Mouse (Mus musculus) heart, embryonic 16.5 days (tissue): ENCODE results near the gene Cers6. TPM values are rescaled to one million over a fixed set of nuclear protein-coding genes. Genes with fewer than 3 reads are reported as not detected.
A peak's percentile ranks its signal among the peaks of the same experiment; 100 is the strongest.

Source experiments
- ATAC-seq: fragments of 200-750 bp; cut with Nextera tagmentation; replicated peaks from 2 replicates; pipeline ENCODE4 v1.8.0; 2017; ENCODE audit warnings: moderate number of reproducible peaks; ENCODE audit not compliant: insufficient read depth, low FRiP score; ENCODE audit errors: extremely low read depth
- H3K27ac ChIP-seq: fragments of 300-500 bp; sonication (generic); 2 replicates; pipeline ENCODE4 v1.5.1; 2014; ENCODE audit warnings: mild to moderate bottlenecking, low read length, control low read depth, moderate library complexity
- H3K27me3 ChIP-seq: fragments of 300-500 bp; sonication (generic); 2 replicates; pipeline ENCODE4 v1.6.1; 2014; ENCODE audit warnings: low read length, mixed read lengths; ENCODE audit not compliant: control insufficient read depth, insufficient read depth
- H3K36me3 ChIP-seq: fragments of 300-500 bp; sonication (generic); 2 replicates; pipeline ENCODE4 v1.6.1; 2014; ENCODE audit not compliant: control insufficient read depth, insufficient read depth
- H3K4me1 ChIP-seq: fragments of 300-500 bp; sonication (generic); 2 replicates; pipeline ENCODE4 v1.6.1; 2014; ENCODE audit warnings: low read length, mixed read lengths; ENCODE audit not compliant: control insufficient read depth, insufficient read depth
- H3K4me2 ChIP-seq: fragments of 300-500 bp; sonication (generic); 2 replicates; pipeline ENCODE4 v1.6.1; 2014; ENCODE audit warnings: low read depth, mild to moderate bottlenecking, control low read depth, low read length
- H3K4me3 ChIP-seq: fragments of 300-500 bp; sonication (generic); 2 replicates; pipeline ENCODE4 v1.5.1; 2014; ENCODE audit warnings: mild to moderate bottlenecking, control low read depth, low read length
- H3K9ac ChIP-seq: fragments of 300-500 bp; sonication (generic); 2 replicates; pipeline ENCODE4 v1.6.1; 2014; ENCODE audit warnings: low read length, control low read depth
- H3K9me3 ChIP-seq: fragments of 300-500 bp; sonication (generic); replicated peaks from 2 replicates; pipeline ENCODE4 v1.6.1; 2016; ENCODE audit warnings: low read length; ENCODE audit not compliant: control insufficient read depth
- WGBS: fragments of 180-500 bp; shearing (Covaris S2); extraction: QIAGEN DNeasy Blood & Tissue Kit; methylation state at CpG from one replicate; pipeline ENCODE4 v1.1.7; 2014; 5-methylcytosine and 5-hydroxymethylcytosine counted together
- polyA plus RNA-seq: library from polyadenylated mRNA; unstranded; fragments of >200 nt; fragmentation: Nextera tagmentation; extraction: Ambion mirVana; gene quantifications from 2 replicates; pipeline ENCODE4 v1.2.1, GENCODE M21; 2015

The Cers6 gene
- polyA plus RNA-seq, 1 experiment from 2014 or later = 22.3 TPM

GRCm38 (mm10) chr2:68924344-68924743 is 63.1 kb downstream of the Cers6 start:
- Histone ChIP-seq H3K4me3 (no peak overlapping the region), H3K27ac (no peak overlapping the region), H3K9ac (no peak overlapping the region), H3K27me3 (no peaks in the 10 kb centered on the region), H3K36me3 (no peaks in the 10 kb centered on the region), H3K4me1 (peaks cover 4% of the 10 kb centered on the region), H3K4me2 (no peak overlapping the region), H3K9me3 (no peaks in the 10 kb centered on the region)
- no peak for ATAC-seq
- 71% methylated on average over 9 of the region's 9 CpGs for WGBS

DNA sequence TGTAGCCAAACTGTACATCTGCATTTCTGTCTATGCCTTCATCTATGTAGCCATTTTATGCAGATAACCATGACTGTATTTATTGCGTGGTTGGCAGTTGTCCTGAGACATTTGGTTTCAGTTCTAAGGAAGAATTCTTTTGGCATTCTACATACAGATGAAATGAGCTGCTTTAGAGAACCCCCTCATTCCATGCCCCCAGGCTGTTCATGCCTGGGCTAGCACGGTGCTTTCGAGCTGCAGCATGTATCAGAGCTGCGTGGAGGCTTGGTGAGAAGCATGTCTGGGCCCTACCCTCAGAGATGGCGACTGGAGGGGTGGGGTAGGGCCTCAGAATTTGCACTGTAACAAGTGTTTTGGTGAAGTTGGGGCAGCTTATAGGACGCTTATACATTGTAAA is 64.3 kb downstream of the Cers6 start:
- no peak overlapping the region for H3K4me2 ChIP-seq
- H3K36me3 ChIP-seq = no peaks in the 10 kb centered on the region
- H3K4me3 ChIP-seq = no peak overlapping the region
- H3K9me3 ChIP-seq = no peaks in the 10 kb centered on the region
- no peak overlapping the region for H3K27ac ChIP-seq
- ATAC-seq = no peak
- H3K9ac ChIP-seq = no peak overlapping the region
- H3K4me1 ChIP-seq = peaks cover 4% of the 10 kb centered on the region
- WGBS = 87% methylated on average over 6 of the region's 6 CpGs
- no peaks in the 10 kb centered on the region for H3K27me3 ChIP-seq

DNA sequence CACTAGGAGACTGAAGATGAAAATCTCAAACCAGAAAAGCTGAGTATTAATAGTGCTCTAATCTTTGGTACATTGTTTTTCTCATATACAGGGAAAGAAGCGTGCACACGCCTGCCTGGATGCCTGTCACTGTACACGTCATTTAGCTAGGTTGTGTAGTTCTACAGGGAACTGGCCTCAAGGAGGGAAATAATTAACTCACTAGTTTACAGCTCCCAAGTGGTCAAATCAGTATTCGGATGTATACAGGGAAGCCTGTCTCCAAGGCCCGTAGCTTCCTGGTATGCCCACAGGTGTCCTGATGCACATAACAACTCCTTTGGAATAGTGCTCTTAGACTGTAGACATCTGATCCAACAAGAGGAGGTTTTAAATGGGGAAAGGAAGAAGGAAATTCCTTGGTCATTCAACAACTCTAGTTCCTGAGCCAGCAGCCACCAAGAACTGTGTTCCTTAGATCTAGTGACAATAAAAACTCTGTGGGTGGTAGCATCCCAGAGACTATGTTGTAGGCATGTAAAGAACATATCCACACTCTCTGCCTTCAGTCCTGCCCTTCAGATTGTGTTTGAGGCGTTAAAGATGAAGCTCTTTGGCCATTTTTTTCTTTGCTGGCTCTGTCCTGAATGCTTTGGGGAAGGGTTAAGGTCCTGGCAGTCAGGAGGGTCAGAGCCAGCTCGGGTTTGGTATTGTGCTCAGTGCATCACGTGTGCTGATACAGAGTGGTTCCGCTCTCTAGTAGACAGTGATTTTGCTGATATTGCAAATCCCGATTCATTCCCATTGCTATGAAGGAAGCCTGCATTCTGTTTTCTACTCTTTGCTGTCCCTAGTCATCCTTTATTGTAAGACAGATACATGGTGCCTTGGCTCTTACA is 65.9 kb downstream of the Cers6 start:
- H3K4me2 ChIP-seq = no peak overlapping the region
- no peaks in the 10 kb centered on the region for H3K27me3 ChIP-seq
- no peak for ATAC-seq
- no peak overlapping the region for H3K9ac ChIP-seq
- H3K4me1 ChIP-seq = peaks cover 4% of the 10 kb centered on the region
- no peak overlapping the region for H3K27ac ChIP-seq
- WGBS = 88% methylated on average over 10 of the region's 10 CpGs
- H3K9me3 ChIP-seq = no peaks in the 10 kb centered on the region
- no peak overlapping the region for H3K4me3 ChIP-seq
- H3K36me3 ChIP-seq = no peaks in the 10 kb centered on the region

- Histone ChIP-seq H3K27me3 (no peaks in the 10 kb centered on the region), H3K9ac (no peak overlapping the region), H3K36me3 (no peaks in the 10 kb centered on the region), H3K4me2 (no peak overlapping the region), H3K9me3 (no peaks in the 10 kb centered on the region), H3K4me1 (peaks cover 25% of the 10 kb centered on the region), H3K4me3 (no peak overlapping the region), H3K27ac (no peak overlapping the region)
- WGBS = 70% methylated on average over 4 of the region's 4 CpGs
- no peak for ATAC-seq
These were observed 71.0 kb downstream of the Cers6 start for GRCm38 (mm10) chr2:68932240-68932639.

GRCm38 (mm10) chr2:68932656-68933055 is 71.4 kb downstream of the Cers6 start:
- H3K36me3 ChIP-seq = no peaks in the 10 kb centered on the region
- no peaks in the 10 kb centered on the region for H3K27me3 ChIP-seq
- H3K27ac ChIP-seq = no peak overlapping the region
- peaks cover 25% of the 10 kb centered on the region for H3K4me1 ChIP-seq
- no peak overlapping the region for H3K9ac ChIP-seq
- H3K9me3 ChIP-seq = no peaks in the 10 kb centered on the region
- H3K4me3 ChIP-seq = no peak overlapping the region
- no peak overlapping the region for H3K4me2 ChIP-seq
- ATAC-seq = no peak
- WGBS = 86% methylated on average over 4 of the region's 4 CpGs

DNA sequence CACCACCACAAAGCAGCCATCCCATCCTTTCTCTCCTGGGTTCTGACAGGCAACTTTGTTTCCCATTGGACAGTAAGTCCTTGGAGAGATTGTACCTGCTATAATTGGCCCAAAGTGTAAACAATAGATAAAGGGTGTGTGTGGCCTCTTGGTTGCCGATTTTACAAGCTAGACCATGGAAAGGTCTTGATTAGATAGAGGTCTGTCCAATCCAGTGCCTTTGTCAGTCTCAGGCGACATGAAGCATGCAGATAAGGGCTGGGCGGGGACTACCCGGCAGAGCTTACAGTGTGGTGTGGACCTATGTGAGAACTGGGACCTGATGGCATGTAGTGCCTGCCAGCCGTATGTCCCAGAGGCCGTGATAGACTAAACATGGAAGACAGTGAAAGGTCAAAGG is 73.4 kb downstream of the Cers6 start:
- Histone ChIP-seq H3K27ac (peak overlapping the region; percentile 79), H3K4me2 (no peak overlapping the region; the same call in 1 of the 2 replicates), H3K9me3 (no peaks in the 10 kb centered on the region), H3K27me3 (no peaks in the 10 kb centered on the region), H3K36me3 (no peaks in the 10 kb centered on the region), H3K4me1 (peaks cover 25% of the 10 kb centered on the region), H3K9ac (no peak overlapping the region), H3K4me3 (no peak overlapping the region)
- peak; percentile 94 for ATAC-seq
- WGBS = 23% methylated on average over 6 of the region's 6 CpGs

DNA sequence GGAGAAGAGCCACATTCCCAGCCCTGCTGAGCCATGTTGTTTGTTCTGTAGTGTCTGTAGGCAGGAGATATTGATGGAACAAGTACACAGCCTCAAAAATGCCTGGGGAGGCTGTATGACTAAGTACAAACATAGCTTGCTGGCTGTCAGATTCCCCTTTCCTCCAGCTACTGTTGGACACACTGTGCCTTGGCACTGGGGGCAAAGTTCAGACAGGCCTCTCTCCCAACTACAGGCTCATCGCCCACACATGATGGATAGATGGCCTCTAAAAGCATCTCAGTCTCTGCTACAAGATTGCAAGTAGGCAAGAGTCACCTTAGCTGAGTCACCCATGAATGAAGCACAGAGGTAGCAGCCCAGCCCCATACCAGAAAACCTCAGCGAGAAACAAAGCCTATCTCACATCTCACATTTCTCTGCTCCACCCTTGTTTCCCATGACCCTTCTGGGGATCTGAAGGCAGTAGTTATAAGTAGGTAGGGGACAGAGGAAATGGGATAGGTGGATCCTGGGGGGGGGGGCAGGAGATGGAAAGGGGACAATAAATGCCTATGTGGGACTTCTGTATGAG is 74.6 kb downstream of the Cers6 start:
- H3K27ac ChIP-seq = peak overlapping the region; percentile 79; the same call in 1 of the 2 replicates
- no peaks in the 10 kb centered on the region for H3K27me3 ChIP-seq
- no peak overlapping the region for H3K4me3 ChIP-seq
- peaks cover 25% of the 10 kb centered on the region for H3K4me1 ChIP-seq
- H3K4me2 ChIP-seq = no peak overlapping the region
- H3K9me3 ChIP-seq = no peaks in the 10 kb centered on the region
- H3K9ac ChIP-seq = no peak overlapping the region
- WGBS = 78% methylated on average over 2 of the region's 2 CpGs
- no peaks in the 10 kb centered on the region for H3K36me3 ChIP-seq
- no peak for ATAC-seq

DNA sequence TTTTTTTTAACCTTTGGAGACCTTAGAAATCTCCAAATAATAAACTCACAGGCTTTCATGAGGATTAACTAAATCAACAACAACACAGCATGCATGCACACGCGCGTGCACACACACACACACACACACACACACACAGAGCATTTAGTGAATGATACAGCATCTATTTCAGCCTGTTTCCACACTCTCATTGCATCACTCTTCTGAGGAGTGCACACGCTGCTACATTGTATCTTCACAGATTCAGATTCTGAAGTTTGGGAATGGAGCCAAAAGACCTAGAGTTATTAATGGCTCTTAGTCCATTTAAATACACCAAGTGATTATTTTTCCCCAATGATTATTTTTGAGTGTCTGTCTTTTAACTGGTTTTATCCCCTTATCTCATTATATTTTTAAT is 75.5 kb downstream of the Cers6 start:
- H3K4me2 ChIP-seq = no peak overlapping the region
- no peaks in the 10 kb centered on the region for H3K36me3 ChIP-seq
- H3K4me1 ChIP-seq = peaks cover 25% of the 10 kb centered on the region
- H3K9me3 ChIP-seq = no peaks in the 10 kb centered on the region
- no peak overlapping the region for H3K4me3 ChIP-seq
- no peaks in the 10 kb centered on the region for H3K27me3 ChIP-seq
- H3K9ac ChIP-seq = no peak overlapping the region
- no peak overlapping the region for H3K27ac ChIP-seq
- no peak for ATAC-seq
- 77% methylated on average over 4 of the region's 4 CpGs for WGBS

- no peaks in the 10 kb centered on the region for H3K36me3 ChIP-seq
- H3K4me1 ChIP-seq = peaks cover 25% of the 10 kb centered on the region
- no peak overlapping the region for H3K4me2 ChIP-seq
- WGBS = 94% methylated on average over 3 of the region's 3 CpGs
- no peak overlapping the region for H3K4me3 ChIP-seq
- no peak overlapping the region for H3K27ac ChIP-seq
- no peaks in the 10 kb centered on the region for H3K27me3 ChIP-seq
- no peaks in the 10 kb centered on the region for H3K9me3 ChIP-seq
- no peak for ATAC-seq
- H3K9ac ChIP-seq = no peak overlapping the region
These were observed 76.6 kb downstream of the Cers6 start for GRCm38 (mm10) chr2:68937833-68938232.
